Mouse (Mus musculus): ENCODE measurements around the gene Tmem211.

Tmem211 gene

DNA sequence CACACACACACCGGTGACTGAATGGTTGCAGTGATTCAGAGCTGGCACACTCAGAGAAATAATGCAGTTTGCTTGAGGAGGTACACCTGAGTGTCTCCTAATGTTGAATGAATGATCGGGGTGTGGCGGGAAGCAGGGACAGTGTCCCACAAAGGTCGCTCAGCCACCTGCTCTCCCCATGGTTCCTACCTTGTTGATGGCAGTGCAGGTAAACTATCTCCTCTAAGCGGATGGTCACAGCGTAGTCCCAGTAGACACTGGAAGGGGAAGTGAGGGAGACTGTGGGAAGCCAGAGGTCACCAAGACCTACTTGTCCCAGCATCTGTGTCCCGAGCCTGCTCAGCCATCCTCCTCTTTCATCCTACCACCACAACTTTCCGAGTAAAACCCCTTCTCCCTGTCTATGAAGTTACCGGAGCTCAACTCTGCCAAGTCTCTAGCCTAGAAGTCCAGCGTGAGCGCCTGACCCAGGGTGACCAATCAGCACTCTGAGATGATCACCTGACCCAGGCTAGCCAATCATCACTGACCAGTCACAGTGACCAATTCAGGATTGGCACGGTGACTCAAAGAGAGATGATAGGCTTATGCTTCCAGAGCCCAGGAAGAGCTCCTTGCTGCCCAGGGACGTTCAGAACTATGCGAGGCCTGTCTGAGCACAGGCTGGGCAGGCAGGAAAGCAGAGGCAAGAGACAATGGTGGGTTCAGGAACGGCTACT is 53.6 kb downstream of the Tmem211 start:
- DNase-seq, result peak; percentile 76

- peak in 1 of 2 experiments; percentile 18 for DNase-seq
These were observed 54.8 kb downstream of the Tmem211 start for GRCm38 (mm10) chr5:113281557-113281956.

DNA sequence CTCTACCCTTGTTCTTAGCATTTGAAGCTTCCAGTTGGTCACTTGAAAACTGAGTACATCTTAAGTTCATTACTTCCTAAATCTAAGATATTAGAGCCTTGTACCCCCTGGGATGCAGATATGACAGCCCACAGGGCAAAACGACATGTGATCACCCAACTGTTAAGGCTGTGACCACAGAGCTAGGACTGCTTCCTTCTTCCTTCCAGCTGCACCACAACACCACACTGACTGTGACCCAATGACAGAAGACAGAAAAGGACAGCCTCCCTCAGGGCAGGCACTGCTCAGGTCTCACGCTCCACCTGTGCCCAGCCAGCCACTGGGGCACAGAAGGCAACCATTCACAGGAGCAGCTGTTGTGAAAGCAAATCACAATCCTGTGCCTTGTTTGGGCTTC is 57.0 kb downstream of the Tmem211 start:
- no peak for DNase-seq

GRCm38 (mm10) chr5:113285541-113285940 is 58.8 kb downstream of the Tmem211 start:
- no peak for DNase-seq

GRCm38 (mm10) chr5:113286048-113286447 is 59.3 kb downstream of the Tmem211 start:
- no peak for DNase-seq

DNA sequence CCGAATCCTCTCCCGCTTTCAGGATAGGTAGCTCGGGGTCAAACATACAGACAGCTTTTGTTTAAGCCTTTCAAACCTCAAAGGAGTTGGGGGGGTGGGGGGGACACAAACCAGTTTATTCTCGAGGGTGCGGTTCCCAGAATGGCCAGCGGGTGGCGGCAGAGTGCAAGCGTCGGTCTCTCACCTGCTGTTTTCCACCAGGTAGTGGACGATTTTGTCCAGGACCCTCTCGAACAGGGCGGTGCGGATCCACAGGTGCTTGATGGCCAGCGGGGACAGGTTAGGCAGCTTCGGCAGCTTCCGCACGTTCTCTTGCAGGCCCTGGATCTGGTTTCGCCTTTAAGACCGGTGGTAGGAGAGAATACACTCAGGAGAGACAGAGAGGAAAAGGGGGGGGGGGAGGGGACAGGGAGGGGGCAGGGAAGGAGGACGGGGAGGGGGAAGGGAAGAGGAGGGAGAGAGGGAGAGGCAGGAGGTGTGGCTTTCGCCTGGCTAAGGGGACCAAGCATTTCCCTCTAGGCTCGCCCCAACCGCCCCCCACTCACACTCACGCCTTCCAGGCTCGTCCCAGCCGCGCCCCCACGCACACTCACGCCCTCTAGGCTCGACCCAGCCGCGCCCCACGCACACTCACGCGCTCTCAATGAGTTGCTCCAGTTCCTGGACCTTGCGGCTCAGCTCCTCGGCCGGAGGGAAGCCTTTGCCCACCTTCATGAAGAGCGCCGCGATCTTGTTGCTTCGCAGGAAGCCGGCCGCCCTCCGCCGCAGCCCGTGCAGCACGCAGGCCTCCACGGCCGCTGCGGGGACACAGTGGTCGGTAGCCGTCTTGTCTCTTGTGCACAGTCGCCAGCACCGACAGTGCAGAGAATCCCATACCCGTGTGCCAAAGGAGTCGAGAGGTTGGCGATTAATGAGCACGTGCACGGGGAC is 60.1 kb downstream of the Tmem211 start:
- peak; percentile 59 to 70 for DNase-seq

DNA sequence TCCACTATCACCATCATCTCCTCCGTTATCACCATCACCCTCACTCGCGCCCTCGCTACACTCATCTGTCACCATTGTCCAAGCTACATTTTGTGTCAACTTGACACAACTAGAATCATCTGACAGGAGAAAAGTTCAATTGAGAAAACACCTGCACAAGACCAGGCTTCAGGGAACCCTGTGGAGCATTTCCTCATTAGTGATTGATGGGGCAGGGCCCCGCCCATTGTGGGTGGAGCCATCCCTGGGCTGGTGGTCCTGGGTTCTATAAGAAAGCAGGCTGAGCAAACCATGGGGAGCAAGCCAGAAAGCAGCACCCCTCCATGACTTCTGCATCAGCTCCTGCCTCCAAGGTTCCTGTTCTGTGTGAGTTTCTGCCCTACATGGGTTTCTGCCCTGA is 61.1 kb downstream of the Tmem211 start:
- no peak for DNase-seq

- DNase-seq, result peak; percentile 16 to 32
These were observed 61.8 kb downstream of the Tmem211 start for GRCm38 (mm10) chr5:113288490-113288889.

All from lung, adult 18-20 months (tissue).